Mouse (Mus musculus) kidney, postnatal 4 days (tissue): ENCODE measurements at regions not wholly inside any gene's neighbourhood (a gene's known extent, or its start where the extent isn't known, plus 50 kb on each side); places are given as distances from the start of the nearest gene placed in this dataset.

ENCODE experiments used
- DNase-seq, 2 experiments: peaks; one replicate each; pipeline ENCODE4 v3.0.0; 2021; ENCODE audit warnings: mixed read lengths in 2 of 2

GRCm38 (mm10) chr1:71942145-71942544 lies 270.0 kb downstream of the Mreg start:
- DNase-seq, result no peak

GRCm38 (mm10) chr1:71941688-71942087 lies 270.4 kb downstream of the Mreg start:
- no peak for DNase-seq

DNA sequence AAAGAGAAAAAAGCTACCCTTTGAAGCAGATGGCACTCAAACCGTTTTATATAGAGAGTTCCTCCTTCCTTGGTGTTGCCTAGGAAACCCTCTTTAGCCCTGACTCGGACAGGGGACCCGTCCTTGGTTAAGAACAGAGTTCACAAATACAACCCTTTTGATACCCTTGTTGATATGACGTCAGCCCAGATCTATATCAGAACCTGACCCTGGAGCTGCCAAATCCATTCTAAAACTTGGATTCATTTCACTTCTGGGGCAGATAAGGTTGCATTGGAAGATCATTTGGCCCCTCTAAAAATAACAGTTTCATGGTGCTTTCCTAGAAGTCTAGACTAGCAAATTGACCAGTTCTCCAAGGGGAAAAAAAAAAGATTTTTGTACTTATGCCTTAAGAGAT lies 271.2 kb downstream of the Mreg start:
- no peak for DNase-seq

GRCm38 (mm10) chr1:71938323-71939007 lies 273.6 kb downstream of the Mreg start:
- DNase-seq, result no peak

- DNase-seq, result no peak
These were observed 274.2 kb downstream of the Mreg start for GRCm38 (mm10) chr1:71937922-71938321.

GRCm38 (mm10) chr1:71937168-71937567 lies 274.9 kb downstream of the Mreg start:
- no peak for DNase-seq

DNA sequence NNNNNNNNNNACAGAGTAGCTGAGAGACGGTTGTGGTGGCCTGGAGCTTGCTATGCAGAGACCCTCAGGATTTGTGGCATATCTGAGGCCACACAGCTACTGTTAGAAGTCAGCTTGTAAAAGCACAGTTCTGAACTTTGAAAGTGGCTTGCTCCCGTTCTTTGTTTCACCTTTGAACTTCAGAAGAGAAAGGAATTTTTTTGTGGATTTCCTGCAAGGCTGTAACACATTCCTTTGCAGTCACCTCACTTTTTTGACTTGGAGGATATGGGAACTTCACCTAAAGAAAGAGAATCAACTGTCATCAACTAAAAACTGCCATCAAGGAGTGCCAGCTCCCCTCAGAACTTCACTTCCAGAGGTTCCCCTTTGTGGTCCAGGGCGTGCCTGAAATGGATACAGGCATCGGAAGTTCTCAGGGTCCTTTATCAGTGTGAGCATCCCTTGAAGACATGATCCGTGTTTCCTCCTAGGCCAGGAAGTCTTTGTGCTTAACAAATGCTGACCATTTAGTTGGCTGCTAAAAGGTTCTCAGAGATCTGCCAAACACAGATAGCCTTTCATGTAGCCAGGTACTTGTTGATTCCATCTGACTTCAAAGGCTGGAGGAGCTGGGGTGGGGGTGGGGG lies 275.5 kb downstream of the Mreg start:
- no peak for DNase-seq

- no peak for DNase-seq
These were observed 272.5 kb upstream of the Fn1 start for GRCm38 (mm10) chr1:71925501-71925900.

GRCm38 (mm10) chr1:71924884-71925283 lies 271.9 kb upstream of the Fn1 start:
- DNase-seq, result no peak

- DNase-seq, result no peak
These were observed 270.7 kb upstream of the Fn1 start for GRCm38 (mm10) chr1:71923731-71924130.

- DNase-seq, result no peak
These were observed 268.5 kb upstream of the Fn1 start for GRCm38 (mm10) chr1:71921456-71921855.

- DNase-seq, result no peak
These were observed 266.9 kb upstream of the Fn1 start for GRCm38 (mm10) chr1:71919891-71920290.

DNA sequence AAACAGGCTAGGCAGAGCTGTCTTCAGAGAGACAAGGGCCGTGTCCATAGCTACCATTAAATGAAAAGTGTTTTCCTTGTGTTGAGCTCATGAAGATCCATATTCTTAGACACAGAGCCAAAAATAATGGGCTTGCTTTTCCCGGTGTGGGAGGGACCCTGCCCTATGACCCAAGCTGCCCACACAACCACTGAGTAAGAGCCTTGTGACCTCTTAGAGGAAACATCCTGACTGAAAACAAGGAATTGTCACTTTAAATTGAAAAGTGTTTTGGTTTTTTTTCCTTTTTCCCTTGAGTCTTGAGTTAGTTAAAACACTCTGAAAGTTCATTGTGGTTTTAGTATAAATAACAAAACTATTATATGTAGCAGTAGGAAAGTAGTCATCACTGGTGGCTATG lies 264.0 kb upstream of the Fn1 start:
- no peak for DNase-seq

- no peak for DNase-seq
These were observed 261.4 kb upstream of the Fn1 start for GRCm38 (mm10) chr1:71914439-71914838.

DNA sequence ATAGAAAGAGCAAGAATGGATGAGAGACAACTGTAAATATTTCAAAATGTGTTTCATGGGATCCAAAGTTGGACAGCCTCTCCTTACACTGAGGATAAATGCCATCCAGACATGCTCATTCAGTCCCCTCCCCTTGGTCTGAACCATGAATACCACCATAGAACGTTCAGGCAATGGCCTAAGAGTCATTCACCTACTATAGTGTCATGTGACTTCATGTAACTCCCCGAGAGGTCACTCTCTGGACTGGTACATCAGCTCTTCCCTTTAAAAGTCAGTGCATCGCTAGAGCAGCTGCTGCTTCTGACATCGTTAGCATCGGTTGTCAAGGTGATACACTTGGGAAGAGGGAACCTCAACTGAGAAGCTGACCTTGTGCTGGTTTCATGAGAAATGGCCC lies 260.2 kb upstream of the Fn1 start:
- no peak for DNase-seq

- DNase-seq, result no peak
These were observed 259.4 kb upstream of the Fn1 start for GRCm38 (mm10) chr1:71912441-71912840.

GRCm38 (mm10) chr1:71910125-71910524 lies 257.1 kb upstream of the Fn1 start:
- DNase-seq, result no peak

DNA sequence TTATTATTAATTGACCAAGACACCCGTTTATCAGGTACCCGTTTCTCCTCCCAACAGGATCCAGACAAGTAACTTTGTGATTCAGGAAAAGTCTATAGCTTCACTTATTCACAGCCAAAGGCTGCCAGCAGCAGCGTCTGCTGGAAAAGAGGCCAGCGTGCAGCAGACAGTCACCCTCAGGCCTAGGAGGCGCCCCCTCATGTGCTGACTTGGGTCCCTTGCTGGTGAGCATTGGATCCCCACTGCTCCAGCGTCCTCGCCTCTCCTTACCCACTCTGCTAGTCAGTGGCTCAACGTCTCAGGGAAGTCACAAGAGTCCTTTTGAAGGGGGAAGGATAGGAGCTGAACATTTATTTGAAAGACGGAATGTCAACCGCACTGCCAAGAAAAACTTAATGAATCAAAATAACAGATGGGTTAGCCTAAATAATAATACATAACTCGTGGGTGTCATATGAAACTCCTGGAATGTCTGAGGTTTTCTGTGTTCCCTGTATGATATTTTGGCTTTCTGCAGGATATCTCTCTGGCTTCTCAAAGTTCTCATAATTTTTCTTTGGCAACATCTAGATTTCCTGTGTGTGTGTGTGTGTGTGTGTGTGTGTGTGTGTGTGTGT lies 256.6 kb upstream of the Fn1 start:
- peak in 1 of 2 experiments; percentile 18 for DNase-seq

GRCm38 (mm10) chr1:71904376-71904948 lies 251.5 kb upstream of the Fn1 start:
- no peak for DNase-seq

DNA sequence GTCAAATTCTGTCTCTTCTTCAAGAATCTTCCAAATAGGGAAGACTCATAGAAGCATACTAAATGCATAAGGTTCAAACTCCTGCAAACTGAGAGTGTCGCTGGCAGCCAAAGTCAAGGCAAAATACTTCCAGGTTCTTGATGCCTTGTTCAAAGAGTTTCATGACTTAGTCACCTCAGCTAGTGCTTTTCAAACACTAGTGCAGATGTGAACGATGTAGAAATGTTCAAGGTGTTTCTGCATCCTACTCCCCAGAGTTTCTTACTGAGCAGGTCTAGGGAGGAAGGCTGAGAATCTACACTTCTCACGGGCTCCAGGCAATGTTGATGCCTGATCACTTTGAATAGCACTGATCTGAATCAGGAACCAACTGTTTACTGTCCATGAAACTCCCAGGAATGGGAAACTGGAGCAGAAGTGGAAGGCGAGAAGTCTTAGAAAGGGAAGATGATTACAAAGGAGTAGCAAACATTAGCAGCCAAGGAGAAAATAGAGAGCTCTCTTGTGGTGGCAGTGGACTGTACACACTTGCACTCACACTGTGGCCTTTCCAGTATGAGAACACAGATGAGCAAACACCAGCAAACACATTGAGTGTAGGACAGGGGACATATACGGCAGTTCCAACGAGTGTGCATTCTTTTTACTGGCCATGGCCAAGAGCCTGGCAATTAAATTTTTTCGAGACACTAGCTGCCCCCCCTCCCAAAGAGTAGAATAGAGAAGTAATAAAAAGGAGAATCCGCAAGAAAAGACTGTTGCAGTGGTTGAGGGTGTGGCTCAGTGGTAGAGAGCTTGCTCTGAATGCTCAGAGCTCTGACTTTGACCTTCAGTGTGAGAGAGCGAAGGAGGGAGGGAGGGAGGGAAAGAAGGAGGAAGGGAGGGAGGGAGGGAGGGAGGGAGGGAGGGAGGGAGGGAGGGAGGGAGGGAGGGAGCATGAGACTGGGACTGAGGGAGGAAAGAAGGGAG lies 247.4 kb upstream of the Fn1 start:
- DNase-seq, result no peak

DNA sequence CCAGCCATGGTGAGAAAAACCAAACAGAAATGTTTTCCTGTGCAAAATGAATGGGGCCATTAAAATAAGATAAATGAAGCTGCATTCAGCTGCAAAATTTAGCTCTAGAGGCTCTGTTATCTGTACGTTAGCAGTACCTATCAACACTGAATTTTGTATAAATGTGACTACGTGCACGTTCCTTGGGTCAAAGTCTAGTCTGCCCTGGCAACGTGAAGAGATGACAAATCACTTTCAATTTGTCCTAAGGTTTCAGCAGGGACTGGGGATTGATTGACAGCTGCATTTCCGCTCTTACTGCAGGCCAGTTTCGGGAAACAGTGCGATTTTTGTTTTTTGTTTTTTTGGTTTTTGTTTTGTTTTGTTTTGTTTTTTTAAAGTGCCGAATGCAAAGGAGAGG lies 246.1 kb upstream of the Fn1 start:
- DNase-seq, result no peak

- DNase-seq, result no peak
These were observed 245.2 kb upstream of the Fn1 start for GRCm38 (mm10) chr1:71898198-71898597.
